Mouse (Mus musculus) forebrain, embryonic 15.5 days (tissue): ENCODE data around the gene Fzr1. TPM values are rescaled to one million over a fixed set of nuclear protein-coding genes. Genes with fewer than 3 reads are reported as not detected.

ENCODE experiments used
- ATAC-seq: fragments of 200-750 bp; cut with Nextera tagmentation; replicated peaks from 2 replicates; pipeline ENCODE4 v1.8.0; 2017; ENCODE audit warnings: mild to moderate bottlenecking, moderate TSS enrichment, moderate library complexity
- H3K27ac ChIP-seq: fragments of 300-500 bp; sonication (generic); replicated peaks from 2 replicates; pipeline ENCODE4 v1.5.1; 2015; ENCODE audit warnings: mild to moderate bottlenecking, inconsistent platforms
- H3K27me3 ChIP-seq: fragments of 300-500 bp; sonication (generic); 2 replicates; pipeline ENCODE4 v1.6.1; 2015; ENCODE audit warnings: inconsistent platforms
- H3K36me3 ChIP-seq: fragments of 300-500 bp; sonication (generic); 2 replicates; pipeline ENCODE4 v1.6.1; 2015; ENCODE audit warnings: mild to moderate bottlenecking, inconsistent platforms
- H3K4me1 ChIP-seq: fragments of 300-500 bp; sonication (generic); 2 replicates; pipeline ENCODE4 v1.6.1; 2015; ENCODE audit warnings: inconsistent platforms
- H3K4me2 ChIP-seq: fragments of 300-500 bp; sonication (generic); replicated peaks from 2 replicates; pipeline ENCODE4 v1.6.1; 2015; ENCODE audit warnings: mild to moderate bottlenecking, inconsistent platforms
- H3K4me3 ChIP-seq: fragments of 300-500 bp; sonication (generic); 2 replicates; pipeline ENCODE4 v1.5.1; 2015; ENCODE audit warnings: mild to moderate bottlenecking, inconsistent platforms
- H3K9ac ChIP-seq: fragments of 300-500 bp; sonication (generic); replicated peaks from 2 replicates; pipeline ENCODE4 v1.6.1; 2015; ENCODE audit warnings: mild to moderate bottlenecking, inconsistent platforms
- H3K9me3 ChIP-seq: fragments of 300-500 bp; sonication (generic); 2 replicates; pipeline ENCODE4 v1.6.1; 2016; ENCODE audit warnings: inconsistent platforms
- WGBS: fragments of 180-500 bp; shearing (Covaris S2); methylation state at CpG from one replicate; pipeline ENCODE4 v1.1.7; 2015; ENCODE audit warnings: mixed read lengths; 5-methylcytosine and 5-hydroxymethylcytosine counted together
- polyA plus RNA-seq: library from polyadenylated mRNA; unstranded; fragments of >200 nt; fragmentation: Nextera tagmentation; extraction: Ambion mirVana; gene quantifications from 2 replicates; pipeline ENCODE4 v1.2.1, GENCODE M21; 2015

The Fzr1 gene
- polyA plus RNA-seq, 1 experiment from 2014 or later, result 135 TPM

DNA sequence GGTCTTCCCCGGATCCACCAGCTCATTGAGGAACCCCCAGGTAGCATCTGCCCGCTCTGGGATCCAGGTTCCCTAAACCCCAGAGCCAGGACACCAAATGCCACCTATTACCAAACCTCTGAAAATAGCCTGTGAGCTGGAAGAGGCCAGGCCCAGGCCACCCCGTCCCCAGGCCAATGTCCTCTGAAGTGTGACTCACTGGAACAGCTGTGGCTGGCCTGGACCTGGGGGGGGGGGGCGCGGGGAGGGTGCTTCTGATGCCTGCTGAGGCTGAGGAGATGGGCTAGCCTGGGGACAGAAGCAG, 43.4 kb upstream of the Fzr1 start:
- no peaks in the 10 kb centered on the region for H3K9me3 ChIP-seq
- no peaks in the 10 kb centered on the region for H3K27me3 ChIP-seq
- H3K36me3 ChIP-seq, result no peaks in the 10 kb centered on the region; the same call in 1 of the 2 replicates
- ATAC-seq, result no peak
- H3K4me2 ChIP-seq, result no peak overlapping the region
- no peak overlapping the region for H3K9ac ChIP-seq
- no peak overlapping the region for H3K4me3 ChIP-seq
- 84% methylated on average over 5 of the region's 5 CpGs for WGBS
- no peak overlapping the region for H3K27ac ChIP-seq
- H3K4me1 ChIP-seq, result peaks cover 53% of the 10 kb centered on the region

- H3K4me1 ChIP-seq, result peaks cover 53% of the 10 kb centered on the region
- 80% methylated on average over 4 of the region's 4 CpGs for WGBS
Observed at GRCm38 (mm10) chr10:81421041-81421796, 42.9 kb upstream of the Fzr1 start.

DNA sequence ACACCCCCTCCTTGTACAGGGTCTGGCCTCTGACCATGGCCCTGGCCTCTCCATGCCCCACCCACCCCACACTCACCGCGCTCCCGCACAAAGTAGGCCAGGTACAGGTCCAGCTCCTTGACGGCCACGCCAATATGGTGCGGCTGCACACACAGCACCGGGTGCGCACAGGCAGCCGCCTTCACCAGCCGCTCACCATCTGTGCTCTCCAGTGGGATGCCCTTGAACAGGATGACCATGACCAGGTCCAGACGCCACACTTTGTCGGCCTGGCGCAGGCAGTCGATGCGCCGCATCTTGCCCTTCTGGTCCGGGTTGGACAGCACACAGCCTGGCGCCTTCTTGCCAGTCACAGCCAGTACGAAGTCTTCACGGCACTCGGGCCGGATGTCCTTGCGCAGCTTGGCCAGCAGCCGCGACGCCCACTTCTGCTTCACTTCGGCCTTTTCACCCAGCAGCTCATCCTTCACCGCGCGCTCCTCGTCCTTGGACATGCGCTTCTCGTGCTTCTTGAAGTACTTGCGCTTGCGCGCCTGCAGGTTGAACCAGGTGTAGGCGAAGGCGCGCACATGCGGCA, 42.0 kb upstream of the Fzr1 start:
- Histone ChIP-seq H3K27ac (no peak overlapping the region), H3K4me3 (no peak overlapping the region), H3K36me3 (no peaks in the 10 kb centered on the region; the same call in 1 of the 2 replicates), H3K27me3 (no peaks in the 10 kb centered on the region), H3K4me2 (no peak overlapping the region), H3K9ac (no peak overlapping the region), H3K4me1 (peaks cover 46% of the 10 kb centered on the region), H3K9me3 (no peaks in the 10 kb centered on the region)
- no peak for ATAC-seq
- 87% methylated on average over 40 of the region's 40 CpGs for WGBS

More at GRCm38 (mm10) chr10:81421041-81421796, 42.9 kb upstream of the Fzr1 start:
- H3K9me3 ChIP-seq, result no peaks in the 10 kb centered on the region
- H3K9ac ChIP-seq, result no peak overlapping the region
- no peak overlapping the region for H3K4me3 ChIP-seq
- H3K4me2 ChIP-seq, result no peak overlapping the region
- ATAC-seq, result no peak
- no peaks in the 10 kb centered on the region for H3K27me3 ChIP-seq
- no peaks in the 10 kb centered on the region; the same call in 1 of the 2 replicates for H3K36me3 ChIP-seq
- no peak overlapping the region for H3K27ac ChIP-seq

GRCm38 (mm10) chr10:81419111-81419928, 41.0 kb upstream of the Fzr1 start:
- no peak overlapping the region for H3K9ac ChIP-seq

GRCm38 (mm10) chr10:81418216-81419070, 40.1 kb upstream of the Fzr1 start:
- H3K9me3 ChIP-seq, result no peaks in the 10 kb centered on the region
- peaks cover 47% of the 10 kb centered on the region for H3K4me1 ChIP-seq
- H3K36me3 ChIP-seq, result no peaks in the 10 kb centered on the region; the same call in 1 of the 2 replicates
- no peak overlapping the region for H3K9ac ChIP-seq
- no peaks in the 10 kb centered on the region for H3K27me3 ChIP-seq
- no peak overlapping the region for H3K4me3 ChIP-seq
- peak overlapping the region; percentile 89 for H3K27ac ChIP-seq
- no peak for ATAC-seq
- H3K4me2 ChIP-seq, result no peak overlapping the region
- WGBS, result 45% methylated on average over 11 of the region's 11 CpGs

More at GRCm38 (mm10) chr10:81419111-81419928, 41.0 kb upstream of the Fzr1 start:
- ATAC-seq, result no peak
- Histone ChIP-seq H3K4me2 (no peak overlapping the region), H3K27me3 (no peaks in the 10 kb centered on the region), H3K27ac (peak overlapping the region; percentile 35), H3K4me3 (no peak overlapping the region), H3K9me3 (no peaks in the 10 kb centered on the region), H3K4me1 (peaks cover 46% of the 10 kb centered on the region), H3K36me3 (no peaks in the 10 kb centered on the region; the same call in 1 of the 2 replicates)
- 95% methylated on average over 10 of the region's 10 CpGs for WGBS

DNA sequence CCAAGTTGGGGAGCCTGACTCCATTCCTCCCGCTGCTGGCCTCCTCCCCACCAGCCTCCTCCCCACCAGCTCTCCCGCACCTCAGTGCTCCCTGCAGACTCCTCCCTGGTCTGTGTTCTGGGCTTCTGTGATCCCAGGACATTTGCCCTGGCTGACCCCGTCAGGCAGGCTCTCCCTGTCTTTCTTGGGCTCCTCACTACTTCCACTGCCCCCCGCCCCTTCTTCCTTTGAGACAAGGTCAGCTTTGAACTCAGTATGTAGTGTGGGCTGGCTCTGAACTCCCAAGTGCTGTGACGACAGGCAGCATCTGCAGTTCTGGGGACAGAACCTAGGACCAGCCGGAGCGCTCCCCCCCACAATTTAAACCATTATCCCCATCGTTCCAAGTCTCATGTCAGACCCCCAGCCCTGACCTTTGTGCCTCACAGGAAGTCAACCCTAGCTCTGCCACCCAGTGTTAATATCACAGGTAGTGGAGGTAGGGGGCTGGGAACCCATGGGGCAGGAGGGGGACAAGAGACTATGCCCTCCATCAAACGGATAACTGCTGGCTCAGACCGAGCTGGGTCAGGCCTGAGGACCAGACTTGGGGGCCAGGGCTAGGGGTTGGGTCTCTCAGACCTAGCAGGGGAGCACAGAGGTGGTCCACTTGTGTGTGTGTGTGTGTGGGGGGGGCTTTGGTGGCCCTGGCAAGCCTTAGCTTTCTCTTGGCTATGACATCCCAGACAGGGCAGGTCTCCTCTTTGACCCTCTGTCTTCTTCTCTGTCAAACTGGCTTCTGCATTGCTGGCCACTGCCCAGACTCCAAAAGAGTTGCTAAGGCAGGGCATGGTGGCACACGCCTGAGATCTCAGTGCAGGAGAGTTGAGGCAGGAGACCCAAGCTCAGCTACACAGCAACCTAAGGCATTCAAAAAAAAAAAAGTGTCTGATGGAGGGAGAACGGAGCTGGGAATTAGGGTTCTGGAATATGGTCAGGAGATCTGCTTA, 39.2 kb upstream of the Fzr1 start:
- peak overlapping the region; percentile 45 for H3K4me2 ChIP-seq
- H3K9ac ChIP-seq, result peak overlapping the region; percentile 21; the same call in 1 of the 2 replicates
- H3K4me3 ChIP-seq, result peak overlapping the region; percentile 31
- no peaks in the 10 kb centered on the region for H3K27me3 ChIP-seq
- H3K4me1 ChIP-seq, result peaks cover 52% of the 10 kb centered on the region
- no peaks in the 10 kb centered on the region for H3K9me3 ChIP-seq
- H3K27ac ChIP-seq, result peak overlapping the region; percentile 89
- H3K36me3 ChIP-seq, result no peaks in the 10 kb centered on the region; the same call in 1 of the 2 replicates
- WGBS, result 42% methylated on average over 12 of the region's 12 CpGs
- ATAC-seq, result no peak; the same call in 1 of the 2 replicates

DNA sequence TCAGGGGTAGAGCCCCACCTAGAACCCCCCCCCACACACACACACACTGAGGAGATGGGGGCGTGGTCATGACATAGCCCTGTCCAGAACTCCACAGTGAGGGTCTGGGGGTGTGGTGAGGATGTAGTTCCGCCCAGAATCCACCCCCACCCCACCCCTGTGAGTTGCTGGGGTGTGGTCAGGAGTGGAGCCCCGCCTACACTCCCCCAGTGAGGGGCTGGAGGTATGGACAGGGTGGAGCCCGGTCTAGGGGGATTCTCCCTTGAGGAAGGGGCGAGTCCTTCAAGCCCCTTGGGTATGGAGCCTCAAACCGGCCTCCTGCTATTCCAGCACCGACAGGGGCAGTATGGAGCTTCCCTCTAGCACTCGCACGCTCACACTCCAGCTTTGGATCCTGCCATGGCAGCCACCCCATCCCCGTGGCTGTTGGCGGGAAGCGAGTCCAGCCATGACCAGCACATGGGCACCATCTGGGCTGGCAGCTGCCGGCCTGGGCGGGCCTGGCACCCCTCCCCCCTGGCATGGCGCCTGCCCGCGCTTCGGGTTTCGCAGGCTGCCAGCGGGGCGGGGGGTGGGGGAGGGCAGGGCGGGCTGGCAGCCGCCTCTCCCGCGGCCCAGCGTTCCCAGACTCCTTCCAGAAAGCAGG, 38.4 kb upstream of the Fzr1 start:
- Histone ChIP-seq H3K27me3 (no peaks in the 10 kb centered on the region), H3K36me3 (no peaks in the 10 kb centered on the region; the same call in 1 of the 2 replicates), H3K9me3 (no peaks in the 10 kb centered on the region), H3K4me2 (peak overlapping the region; percentile 45), H3K4me3 (peak overlapping the region; percentile 31), H3K27ac (peak overlapping the region; percentile 89), H3K4me1 (peaks cover 60% of the 10 kb centered on the region), H3K9ac (peak overlapping the region; percentile 21)
- WGBS, result 2% methylated on average over 18 of the region's 26 CpGs
- peak; percentile 85 for ATAC-seq

DNA sequence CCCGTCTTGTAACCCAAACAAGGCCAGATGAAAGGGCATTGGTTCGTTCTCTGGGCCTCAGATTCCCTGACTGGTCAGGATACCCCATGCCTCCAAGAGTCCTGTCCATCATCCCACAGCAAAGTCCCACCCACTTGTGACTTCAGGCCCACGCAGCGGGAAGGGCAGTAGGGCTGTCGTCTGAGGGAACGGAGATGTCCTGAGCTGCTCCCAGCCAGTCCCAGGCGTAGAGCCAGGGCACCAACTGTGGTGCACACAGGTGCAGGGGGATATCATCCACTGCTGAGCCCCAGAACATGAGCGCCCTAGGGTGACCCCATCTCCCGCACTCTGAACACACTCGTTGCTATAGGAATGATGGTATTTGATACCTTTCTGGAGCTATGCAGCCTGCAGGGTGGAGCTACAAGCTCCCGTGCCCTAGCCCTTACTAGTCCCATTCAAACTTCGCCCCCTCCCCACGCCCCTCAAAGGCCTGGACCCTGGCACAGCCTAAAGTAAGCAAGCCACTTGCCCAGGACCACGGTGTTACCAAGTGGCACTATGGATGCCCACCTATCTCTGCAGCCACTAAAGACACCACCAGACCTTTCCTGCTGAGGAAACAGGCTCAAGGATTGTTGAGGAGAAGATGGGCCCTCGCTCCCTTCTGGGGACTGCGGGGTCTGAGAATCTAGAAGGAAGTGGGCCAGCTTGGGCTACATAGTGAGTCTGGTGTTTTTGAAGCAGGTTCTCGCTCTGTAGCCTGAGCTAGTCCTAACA, 37.4 kb upstream of the Fzr1 start:
- Histone ChIP-seq H3K27ac (peak overlapping the region; percentile 89), H3K36me3 (no peaks in the 10 kb centered on the region; the same call in 1 of the 2 replicates), H3K9me3 (no peaks in the 10 kb centered on the region), H3K9ac (no peak overlapping the region), H3K4me3 (no peak overlapping the region), H3K27me3 (no peaks in the 10 kb centered on the region), H3K4me1 (peaks cover 70% of the 10 kb centered on the region), H3K4me2 (no peak overlapping the region)
- ATAC-seq, result no peak
- WGBS, result 65% methylated on average over 17 of the region's 17 CpGs

DNA sequence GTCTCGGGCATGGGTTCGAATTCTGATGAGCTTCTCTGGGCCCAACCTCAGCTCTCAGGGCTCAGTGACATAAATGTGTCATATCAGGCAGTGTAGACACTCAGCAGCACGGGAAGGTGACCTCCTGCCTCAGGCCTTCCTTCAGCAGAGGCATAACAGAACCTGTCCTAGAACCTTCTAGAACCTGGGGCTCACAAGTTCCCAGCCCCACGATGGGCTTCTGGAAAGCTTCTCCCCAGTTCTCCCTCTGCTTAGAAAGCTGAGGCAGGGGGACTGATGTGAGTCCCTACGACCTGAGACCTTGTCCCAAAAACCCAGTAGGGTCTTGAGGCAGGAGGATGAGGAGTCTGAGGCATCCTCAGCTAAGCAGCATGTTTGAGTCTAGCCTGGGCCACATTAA, 36.8 kb upstream of the Fzr1 start:
- Histone ChIP-seq H3K9ac (no peak overlapping the region), H3K9me3 (no peaks in the 10 kb centered on the region), H3K4me2 (no peak overlapping the region), H3K36me3 (no peaks in the 10 kb centered on the region; the same call in 1 of the 2 replicates), H3K27ac (no peak overlapping the region), H3K4me1 (peaks cover 73% of the 10 kb centered on the region), H3K27me3 (no peaks in the 10 kb centered on the region), H3K4me3 (no peak overlapping the region)
- no peak for ATAC-seq
- 70% methylated on average over 5 of the region's 5 CpGs for WGBS

DNA sequence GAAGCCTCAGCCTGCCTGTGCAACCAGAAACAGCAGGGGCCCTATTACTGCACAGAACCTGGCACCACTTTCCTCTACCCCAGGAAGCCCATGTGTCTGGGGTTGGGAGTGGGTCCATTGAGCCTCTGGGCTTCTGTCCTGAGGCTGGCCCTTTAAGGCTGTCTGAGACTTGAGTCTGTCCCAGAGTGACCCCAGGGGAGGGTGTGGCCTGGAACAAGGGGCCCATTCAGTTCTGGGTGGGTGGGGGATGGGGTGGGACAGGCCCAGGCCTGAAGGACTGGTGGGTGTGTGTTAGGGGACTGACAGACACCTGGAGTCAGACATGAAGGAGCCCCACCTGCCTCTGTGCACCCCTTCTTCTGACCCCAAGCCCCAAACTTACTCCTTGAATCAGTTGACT, 36.4 kb upstream of the Fzr1 start:
- Histone ChIP-seq H3K27ac (no peak overlapping the region), H3K36me3 (no peaks in the 10 kb centered on the region; the same call in 1 of the 2 replicates), H3K9me3 (no peaks in the 10 kb centered on the region), H3K4me1 (peaks cover 73% of the 10 kb centered on the region), H3K4me3 (no peak overlapping the region), H3K9ac (no peak overlapping the region), H3K4me2 (no peak overlapping the region), H3K27me3 (no peaks in the 10 kb centered on the region)
- ATAC-seq, result no peak
